Mouse (Mus musculus) ES-Bruce4 (cell line): ENCODE results near the gene B4galnt1. TPM values are rescaled to one million over a fixed set of nuclear protein-coding genes. Genes with fewer than 3 reads are reported as not detected.

ENCODE experiments used
- H3K27ac ChIP-seq: 2 replicates; pipeline ENCODE4 v1.5.1; 2012; ENCODE audit warnings: low read length, inconsistent platforms; ENCODE audit not compliant: insufficient read depth
- H3K27me3 ChIP-seq: 2 replicates; pipeline ENCODE4 v1.6.1; 2012; ENCODE audit warnings: mild to moderate bottlenecking, low read length, inconsistent platforms; ENCODE audit not compliant: control insufficient read depth, poor library complexity, insufficient read depth, severe bottlenecking
- H3K36me3 ChIP-seq: 2 replicates; pipeline ENCODE4 v1.6.1; 2012; ENCODE audit warnings: inconsistent platforms, mild to moderate bottlenecking, low read length, moderate library complexity; ENCODE audit not compliant: control insufficient read depth, poor library complexity, insufficient read depth, severe bottlenecking
- H3K4me1 ChIP-seq: one replicate; pipeline ENCODE4 v1.8.1; 2011; ENCODE audit warnings: low read length; ENCODE audit not compliant: control insufficient read depth, insufficient read depth
- H3K4me3 ChIP-seq: 2 replicates; pipeline ENCODE4 v1.5.1; 2011; ENCODE audit warnings: low read depth, mild to moderate bottlenecking, low read length
- H3K9ac ChIP-seq: 2 replicates; pipeline ENCODE4 v1.6.1; 2012; ENCODE audit warnings: low read depth, mild to moderate bottlenecking, inconsistent platforms; ENCODE audit not compliant: poor library complexity, severe bottlenecking
- H3K9me3 ChIP-seq: replicated peaks from 2 replicates; pipeline ENCODE4 v1.6.1; 2012; ENCODE audit warnings: mild to moderate bottlenecking, low read length, inconsistent platforms; ENCODE audit not compliant: control insufficient read depth, poor library complexity, insufficient read depth, severe bottlenecking
- CTCF ChIP-seq: IDR thresholded peaks from one replicate; pipeline ENCODE4 v1.8.1; 2011; ENCODE audit warnings: low read depth, low read length
- EP300 ChIP-seq: IDR thresholded peaks from 2 replicates; pipeline ENCODE4 v1.6.1; 2011; ENCODE audit warnings: low read depth, low read length; ENCODE audit not compliant: insufficient read depth
- POLR2A ChIP-seq: IDR thresholded peaks from one replicate; pipeline ENCODE4 v1.8.1; 2011; ENCODE audit warnings: low read length; ENCODE audit not compliant: insufficient read depth
- polyA plus RNA-seq: library from polyadenylated mRNA; stranded (reverse); fragments of >200 nt; gene quantifications from 2 replicates; pipeline ENCODE4 v1.2.4, GENCODE M21; 2011; ENCODE audit warnings: low read depth; ENCODE audit not compliant: missing spikeins, insufficient read depth, insufficient read length

B4galnt1 gene
- polyA plus RNA-seq, 1 experiment = 7.7 TPM

DNA sequence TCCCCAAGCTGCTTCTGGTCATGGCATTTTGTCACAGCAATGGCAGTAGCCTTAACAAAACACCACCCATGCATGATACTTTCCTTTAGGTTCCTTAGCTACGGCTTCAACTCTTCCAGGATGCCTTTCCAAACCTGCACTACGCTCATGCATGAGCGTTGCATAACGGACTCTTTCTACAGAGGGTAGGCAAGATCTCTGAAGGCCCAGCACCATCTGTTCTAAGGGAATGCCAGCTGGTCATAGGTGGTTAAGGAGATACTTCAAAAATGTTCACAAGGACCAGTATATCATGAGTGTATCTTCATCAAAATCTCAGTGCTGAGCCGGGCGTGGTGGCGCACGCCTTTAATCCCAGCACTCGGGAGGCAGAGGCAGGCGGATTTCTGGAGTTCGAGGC, 51.4 kb downstream of the B4galnt1 start:
- Histone ChIP-seq H3K27ac (no peak overlapping the region), H3K9me3 (no peaks in the 10 kb centered on the region), H3K27me3 (no peaks in the 10 kb centered on the region), H3K4me3 (no peak overlapping the region), H3K4me1 (peaks cover 4% of the 10 kb centered on the region), H3K9ac (no peak overlapping the region), H3K36me3 (no peaks in the 10 kb centered on the region)
- TF ChIP-seq CTCF (no peak), POLR2A (no peak)

- Histone ChIP-seq H3K27ac (no peak overlapping the region), H3K27me3 (no peaks in the 10 kb centered on the region), H3K9ac (no peak overlapping the region), H3K4me1 (peaks cover 4% of the 10 kb centered on the region), H3K36me3 (no peaks in the 10 kb centered on the region), H3K9me3 (no peaks in the 10 kb centered on the region), H3K4me3 (no peak overlapping the region)
- TF ChIP-seq POLR2A (no peak), EP300 (no peak), CTCF (no peak)
These were observed 52.2 kb downstream of the B4galnt1 start for GRCm38 (mm10) chr10:127217177-127217576.

DNA sequence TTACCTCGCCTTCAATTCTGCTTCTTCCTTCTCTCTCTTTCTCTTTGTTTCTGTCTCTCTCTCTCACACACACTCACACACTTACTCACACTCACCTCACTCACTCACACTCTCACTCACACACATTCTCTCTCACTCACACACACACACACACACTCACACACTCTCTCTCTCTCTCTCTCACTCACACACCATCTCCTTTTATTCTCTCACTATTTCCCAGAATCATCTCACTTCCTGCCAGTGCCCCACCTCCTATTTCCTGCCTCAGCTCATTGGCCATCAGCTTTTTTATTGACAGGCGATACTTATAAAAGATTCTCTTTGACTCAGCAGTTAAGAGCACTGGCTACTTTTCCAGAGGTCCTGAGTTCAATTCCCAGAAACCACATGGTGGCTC, 53.3 kb downstream of the B4galnt1 start:
- TF ChIP-seq POLR2A = no peak
- TF ChIP-seq EP300 = no peak
- no peak for TF ChIP-seq CTCF
- no peak overlapping the region for H3K27ac ChIP-seq
- peak overlapping the region; percentile 16; the same call in 1 of the 2 replicates for H3K4me3 ChIP-seq
- H3K9me3 ChIP-seq = no peaks in the 10 kb centered on the region
- no peaks in the 10 kb centered on the region for H3K27me3 ChIP-seq
- H3K36me3 ChIP-seq = no peaks in the 10 kb centered on the region
- no peak overlapping the region for H3K9ac ChIP-seq
- H3K4me1 ChIP-seq = peaks cover 4% of the 10 kb centered on the region

Other genes with a start within 250 kb of the B4galnt1 start
- gene Ctdsp2, start 186.5 kb upstream of the B4galnt1 start, polyA plus RNA-seq = 60.9 and 62.0 TPM in 2 replicates
- 0.19 and 0.78 TPM in 2 replicates for gene Avil, start 164.5 kb upstream of the B4galnt1 start, polyA plus RNA-seq
- 40.6 and 47.9 TPM in 2 replicates for gene Tsfm, start 134.4 kb upstream of the B4galnt1 start, polyA plus RNA-seq
- gene Mettl1, start 123.8 kb upstream of the B4galnt1 start, polyA plus RNA-seq = 20.2 and 22.8 TPM in 2 replicates
- 0.41 and 0.51 TPM in 2 replicates for gene Eef1akmt3, start 123.7 kb upstream of the B4galnt1 start, polyA plus RNA-seq
- gene Cyp27b1, start 117.0 kb upstream of the B4galnt1 start, polyA plus RNA-seq = 0.42 TPM in 1 of 2 replicates, not detected in the other
- gene March9, start 105.0 kb upstream of the B4galnt1 start, polyA plus RNA-seq = 8.8 and 9.5 TPM in 2 replicates
- gene Cdk4, start 101.7 kb upstream of the B4galnt1 start, polyA plus RNA-seq = 619 and 675 TPM in 2 replicates
- 71.0 and 75.9 TPM in 2 replicates for gene Tspan31, start 95.0 kb upstream of the B4galnt1 start, polyA plus RNA-seq
- gene Agap2, start 89.9 kb upstream of the B4galnt1 start, polyA plus RNA-seq = 0.72 and 0.85 TPM in 2 replicates
- 14.1 and 16.7 TPM in 2 replicates for gene Os9, start 44.1 kb upstream of the B4galnt1 start, polyA plus RNA-seq
- gene Slc26a10, start 15.4 kb downstream of the B4galnt1 start, polyA plus RNA-seq = 24.6 and 35.2 TPM in 2 replicates
- 50.9 and 54.3 TPM in 2 replicates for gene Arhgef25, start 24.9 kb downstream of the B4galnt1 start, polyA plus RNA-seq
- gene Dtx3, start 30.5 kb downstream of the B4galnt1 start, polyA plus RNA-seq = 49.8 and 50.8 TPM in 2 replicates
- 36.7 and 39.2 TPM in 2 replicates for gene Pip4k2c, start 46.4 kb downstream of the B4galnt1 start, polyA plus RNA-seq
- 7.3 and 8.0 TPM in 2 replicates for gene Kif5a, start 98.1 kb downstream of the B4galnt1 start, polyA plus RNA-seq
- gene Dctn2, start 101.1 kb downstream of the B4galnt1 start, polyA plus RNA-seq = 124 and 125 TPM in 2 replicates
- 26.2 and 26.7 TPM in 2 replicates for gene Mbd6, start 123.8 kb downstream of the B4galnt1 start, polyA plus RNA-seq
- gene Mars, start 146.6 kb downstream of the B4galnt1 start, polyA plus RNA-seq = 129 and 136 TPM in 2 replicates
- 8.5 and 9.1 TPM in 2 replicates for gene Arhgap9, start 156.7 kb downstream of the B4galnt1 start, polyA plus RNA-seq
- gene Gli1, start 176.7 kb downstream of the B4galnt1 start, polyA plus RNA-seq = 19.8 and 21.4 TPM in 2 replicates
- not detected in 2 replicates for gene Inhbe, start 189.2 kb downstream of the B4galnt1 start, polyA plus RNA-seq
- gene Inhbc, start 205.2 kb downstream of the B4galnt1 start, polyA plus RNA-seq = not detected in 2 replicates
- gene R3hdm2, start 215.1 kb downstream of the B4galnt1 start, polyA plus RNA-seq = 107 and 122 TPM in 2 replicates